8 mouse cellular contexts compared by ENCODE assay signal in the genomic region with DNA sequence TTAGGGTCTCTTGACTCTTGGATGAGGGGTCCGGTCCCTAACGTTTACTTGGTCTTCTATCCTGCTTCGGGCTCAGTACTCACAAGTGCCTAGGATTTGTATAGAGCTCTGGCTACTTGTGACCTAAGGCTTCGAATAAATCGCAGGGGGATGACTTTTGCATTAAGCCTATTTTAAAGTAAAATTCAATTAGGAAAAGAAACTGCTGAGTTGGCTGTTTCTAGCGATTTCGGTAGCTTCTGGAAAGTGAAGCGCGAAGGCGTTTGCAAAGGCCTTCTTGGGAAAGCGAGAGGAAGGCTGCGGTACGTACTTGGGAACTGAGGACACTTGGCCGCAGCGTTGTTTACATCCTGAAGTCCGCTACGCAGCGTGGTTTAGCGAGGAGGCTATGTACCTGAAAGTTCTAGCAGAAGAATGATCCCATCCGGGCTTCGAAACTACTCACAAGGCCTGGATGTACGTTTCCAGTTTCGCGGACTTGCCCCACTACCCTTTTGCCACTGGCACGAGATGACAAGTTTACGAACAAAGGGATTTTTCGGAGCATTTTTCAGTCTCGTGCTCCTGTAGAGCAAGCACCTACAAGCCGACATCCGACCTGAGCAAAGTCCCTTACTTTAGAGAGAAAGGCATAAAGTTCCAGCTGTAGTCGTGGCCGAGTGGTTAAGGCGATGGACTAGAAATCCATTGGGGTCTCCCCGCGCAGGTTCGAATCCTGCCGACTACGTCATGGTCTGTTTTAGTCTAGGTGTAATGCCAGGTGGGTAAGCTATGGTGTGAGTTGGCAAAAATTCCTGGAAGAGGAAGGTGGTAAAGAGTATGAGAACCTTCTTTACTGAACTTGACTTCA. TPM values are rescaled to one million over a fixed set of nuclear protein-coding genes. Genes with fewer than 3 reads are reported as not detected.
DNase-seq lines count a peak whose midpoint lies in the region; ATAC-seq and TF ChIP-seq lines count a peak whose summit lies in the region.

No protein-coding gene starts in this region.

- no peaks in the 10 kb centered on the region for H3K9me3 ChIP-seq in MEL (replicated peaks; ENCODE audit: insufficient read depth, low read length)
- H3K9me3 ChIP-seq in heart, embryonic 11.5 days (replicated peaks; ENCODE audit: control insufficient read depth, low read length) = no peaks in the 10 kb centered on the region
- H3K9me3 ChIP-seq in lung, postnatal 0 days (ENCODE audit: low read length) = no peaks in the 10 kb centered on the region

- DNase-seq in 3T3-L1 (ENCODE audit: low read depth, low spot score) (peak; percentile 91), MEL (ENCODE audit: low read depth, low spot score) (peak; percentile 90)
- peak; percentile 97 for DNase-seq in embryo, embryonic 9.5 days (ENCODE audit: extremely low spot score)
- DNase-seq in kidney, adult 8-10 months = peak; percentile 40 to 66
- DNase-seq in lung, postnatal 0 days (ENCODE audit: low spot score) = peak; percentile 56
- DNase-seq in ovary, postnatal 36 days (ENCODE audit: low spot score) = peak; percentile 50
- DNase-seq in layer of hippocampus, adult 11-12 months (ENCODE audit: low spot score) = no peak

- peaks cover 0 to 3% of the 10 kb centered on the region in 2 experiments; a peak in 2 of 4 replicates for H3K4me1 ChIP-seq in MEL (ENCODE audit: control insufficient read depth in 1 of 2, insufficient read depth in 2 of 2, low read length in 2 of 2)
- no peaks in the 10 kb centered on the region; the same call in 1 of the 2 replicates for H3K4me1 ChIP-seq in heart, embryonic 11.5 days (ENCODE audit: control insufficient read depth, insufficient read depth, low read length)
- no peaks in the 10 kb centered on the region; the same call in 1 of the 2 replicates for H3K4me1 ChIP-seq in lung, postnatal 0 days (ENCODE audit: insufficient read depth, low read depth, low read length)

- no peak for TF ChIP-seq EP300 in MEL (IDR thresholded peaks at IDR 0.05; ENCODE audit: low read depth in 1 of 2, low read length in 2 of 2)
- no peak for TF ChIP-seq EP300 in lung, postnatal 0 days (IDR thresholded peaks at IDR 0.05)

- peak overlapping the region; percentile 44 to 84 for H3K4me3 ChIP-seq in MEL (ENCODE audit: control insufficient read depth in 1 of 2, insufficient read depth in 1 of 2, low read depth in 2 of 2, low read length in 2 of 2)
- H3K4me3 ChIP-seq in heart, embryonic 11.5 days (ENCODE audit: low read depth, low read length) = peak overlapping the region; percentile 63
- peak overlapping the region; percentile 41 for H3K4me3 ChIP-seq in lung, postnatal 0 days (ENCODE audit: low read depth, low read length)

- H3K27ac ChIP-seq in MEL (ENCODE audit: control insufficient read depth, low read depth, low read length) = no peak overlapping the region
- peak overlapping the region; percentile 62; the same call in 1 of the 2 replicates for H3K27ac ChIP-seq in heart, embryonic 11.5 days (ENCODE audit: low read depth, low read length)
- no peak overlapping the region for H3K27ac ChIP-seq in lung, postnatal 0 days (ENCODE audit: low read length)

- no peaks in the 10 kb centered on the region for H3K79me2 ChIP-seq in MEL (ENCODE audit: control insufficient read depth, insufficient read depth, low read length, poor library complexity)

- peak; percentile 87 for ATAC-seq in heart, embryonic 11.5 days (replicated peaks; ENCODE audit: insufficient number of reproducible peaks, low FRiP score, low TSS enrichment)
- peak; percentile 57 for ATAC-seq in lung, postnatal 0 days

- WGBS in heart, embryonic 11.5 days (ENCODE audit: insufficient replicate concordance) = under 1% methylated on average over 38 of the region's 38 CpGs
- WGBS in lung, postnatal 0 days = 3% methylated on average over 38 of the region's 38 CpGs

- peaks cover 0 to 8% of the 10 kb centered on the region in 2 experiments; a peak in 2 of 4 replicates for H3K36me3 ChIP-seq in MEL (ENCODE audit: control insufficient read depth in 1 of 2, insufficient read depth in 2 of 2, low read length in 2 of 2)
- no peaks in the 10 kb centered on the region for H3K36me3 ChIP-seq in heart, embryonic 11.5 days (ENCODE audit: control insufficient read depth, insufficient read depth, low read length)
- no peaks in the 10 kb centered on the region for H3K36me3 ChIP-seq in lung, postnatal 0 days (ENCODE audit: insufficient read depth, low read length)

- H3K4me2 ChIP-seq in heart, embryonic 11.5 days = peak overlapping the region; percentile 96
- H3K4me2 ChIP-seq in lung, postnatal 0 days (replicated peaks; ENCODE audit: low read depth, low read length) = peak overlapping the region; percentile 67

- no peaks in the 10 kb centered on the region for H3K27me3 ChIP-seq in MEL (ENCODE audit: control insufficient read depth in 1 of 2, insufficient read depth in 2 of 2, low read length in 2 of 2)
- H3K27me3 ChIP-seq in heart, embryonic 11.5 days (ENCODE audit: control insufficient read depth, insufficient read depth, low read length) = no peaks in the 10 kb centered on the region
- 0 out of 2 replicates have a peak, but pooled peaks cover 9% of the 10 kb centered on the region for H3K27me3 ChIP-seq in lung, postnatal 0 days (replicated peaks; ENCODE audit: insufficient read depth, low read length)

- peak overlapping the region; percentile 58 for H3K9ac ChIP-seq in MEL (ENCODE audit: control insufficient read depth, low read depth, low read length, poor library complexity, severe bottlenecking)
- H3K9ac ChIP-seq in heart, embryonic 11.5 days (ENCODE audit: low read depth, low read length) = peak overlapping the region; percentile 77
- H3K9ac ChIP-seq in lung, postnatal 0 days (replicated peaks; ENCODE audit: low read depth) = peak overlapping the region; percentile 20; the same call in 1 of the 2 replicates

- TF ChIP-seq RAD21 in MEL (IDR thresholded peaks at IDR 0.05; ENCODE audit: low read depth, low read length) = no peak

- TF ChIP-seq CTCF in MEL (IDR thresholded peaks at IDR 0.05 in 2 of 3, conservative IDR thresholded peaks at IDR 0.05 in 1 of 3; ENCODE audit: control insufficient read depth in 1 of 3, insufficient read depth in 1 of 3, low read depth in 2 of 3, low read length in 3 of 3, poor library complexity in 1 of 3, severe bottlenecking in 1 of 3) = no peak
- no peak for TF ChIP-seq CTCF in lung, postnatal 0 days (IDR thresholded peaks at IDR 0.05)

- no peak for TF ChIP-seq POLR2A in MEL (IDR thresholded peaks at IDR 0.05; ENCODE audit: control insufficient read depth in 1 of 2, insufficient read depth in 1 of 2, low read depth in 1 of 2, low read length in 2 of 2, poor library complexity in 1 of 2)

TF ChIP-seq in MEL, 35 proteins besides CTCF, POLR2A, EP300 and RAD21:
- TF ChIP-seq SIN3A (IDR thresholded peaks at IDR 0.05; ENCODE audit: low read length) (no peak), NRF1 (IDR thresholded peaks at IDR 0.05; ENCODE audit: insufficient read depth, low read depth, low read length, poor library complexity, severe bottlenecking) (no peak), TAL1 (IDR thresholded peaks at IDR 0.05; ENCODE audit: low read length) (no peak), TBP (IDR thresholded peaks at IDR 0.05; ENCODE audit: low read depth, low read length) (peak; percentile 100)

RNA-seq across cellular contexts. Expression of gene Zfp184, which starts 26.1 kb away (rescaled TPM):
- total RNA-seq in MEL (2012; rRNA removed) = 0.42 and 0.52 TPM in 2 replicates
- polyA plus RNA-seq in MEL (2012; ENCODE audit: insufficient read depth in 1 of 2, insufficient read length in 2 of 2, low read depth in 1 of 2, low replicate concordance in 2 of 2, missing spikeins in 1 of 2) = 1 to 10 TPM in 1 of 2 experiments, not detected in 1; 1.0 TPM
- polyA plus RNA-seq in heart, embryonic 11.5 days (2014; fragmentation: Nextera tagmentation; extraction: Ambion mirVana) = 6.7 and 7.6 TPM in 2 replicates
- polyA plus RNA-seq in lung, postnatal 0 days (2015; fragmentation: Nextera tagmentation; extraction: Ambion mirVana) = 2.5 and 3.4 TPM in 2 replicates

Comparison
In these comparisons a context has a peak if more than half of its experiments do, and no peak if none do; other contexts are left out.
1. H3K9ac ChIP-seq: peak in every context shown above with its lines; median percentile 77 in heart, embryonic 11.5 days; 58 in MEL; 20 in lung, postnatal 0 days.